Mouse (Mus musculus) embryonic facial prominence, embryonic 12.5 days (tissue): ENCODE data around the gene Catsper2. TPM values are rescaled to one million over a fixed set of nuclear protein-coding genes. Genes with fewer than 3 reads are reported as not detected.
"Not testable (repeated sequence)": the region's sequence is repeated elsewhere in the genome, so short reads cannot be mapped to it uniquely, and the experiment has no call there.

ENCODE experiments used
- ATAC-seq: fragments of 200-750 bp; cut with Nextera tagmentation; 2 replicates; pipeline ENCODE4 v1.8.0; 2017; ENCODE audit not compliant: insufficient number of reproducible peaks, insufficient read depth, low FRiP score, low TSS enrichment
- H3K27ac ChIP-seq: fragments of 300-500 bp; sonication (generic); 2 replicates; pipeline ENCODE4 v1.5.1; 2016; ENCODE audit warnings: mild to moderate bottlenecking
- H3K27me3 ChIP-seq: fragments of 300-500 bp; sonication (generic); 2 replicates; pipeline ENCODE4 v1.6.1; 2016; ENCODE audit warnings: mild to moderate bottlenecking, moderate library complexity
- H3K36me3 ChIP-seq: fragments of 300-500 bp; sonication (generic); 2 replicates; pipeline ENCODE4 v1.6.1; 2016; ENCODE audit warnings: mild to moderate bottlenecking
- H3K4me1 ChIP-seq: fragments of 300-500 bp; sonication (generic); 2 replicates; pipeline ENCODE4 v1.6.1; 2016
- H3K4me2 ChIP-seq: fragments of 300-500 bp; sonication (generic); replicated peaks from 2 replicates; pipeline ENCODE4 v1.6.1; 2016; ENCODE audit warnings: mild to moderate bottlenecking, moderate library complexity
- H3K4me3 ChIP-seq: fragments of 300-500 bp; sonication (generic); 2 replicates; pipeline ENCODE4 v1.5.1; 2016; ENCODE audit warnings: mild to moderate bottlenecking
- H3K9ac ChIP-seq: fragments of 300-500 bp; sonication (generic); 2 replicates; pipeline ENCODE4 v1.6.1; 2016; ENCODE audit warnings: mild to moderate bottlenecking, moderate library complexity
- H3K9me3 ChIP-seq: fragments of 300-500 bp; sonication (generic); 2 replicates; pipeline ENCODE4 v1.6.1; 2016; ENCODE audit warnings: mild to moderate bottlenecking, moderate library complexity
- WGBS: fragments of 180-500 bp; shearing (Covaris S2); methylation state at CpG from one replicate; pipeline ENCODE4 v1.1.7; 2016; 5-methylcytosine and 5-hydroxymethylcytosine counted together
- polyA plus RNA-seq: library from polyadenylated mRNA; unstranded; fragments of >200 nt; fragmentation: Nextera tagmentation; extraction: Ambion mirVana; gene quantifications from 2 replicates; pipeline ENCODE4 v1.2.1, GENCODE M21; 2016

The Catsper2 gene
- polyA plus RNA-seq, 1 experiment from 2014 or later = 4.2 TPM

GRCm38 (mm10) chr2:121423166-121423565, 9.6 kb upstream of the Catsper2 start:
- H3K4me2 ChIP-seq = no peak overlapping the region
- H3K27ac ChIP-seq = no peak overlapping the region
- 93% methylated on average over 2 of the region's 2 CpGs for WGBS
- no peak for ATAC-seq
- H3K36me3 ChIP-seq = peaks cover 75% of the 10 kb centered on the region
- H3K9me3 ChIP-seq = no peaks in the 10 kb centered on the region
- H3K4me1 ChIP-seq = no peaks in the 10 kb centered on the region
- no peak overlapping the region for H3K4me3 ChIP-seq
- H3K27me3 ChIP-seq = no peaks in the 10 kb centered on the region
- H3K9ac ChIP-seq = no peak overlapping the region

- no peaks in the 10 kb centered on the region for H3K27me3 ChIP-seq
- ATAC-seq = no peak
- 86% methylated on average over 3 of the region's 3 CpGs for WGBS
- H3K4me1 ChIP-seq = peaks cover 20% of the 10 kb centered on the region
- no peak overlapping the region for H3K27ac ChIP-seq
- H3K9ac ChIP-seq = no peak overlapping the region
- H3K36me3 ChIP-seq = peaks cover 48% of the 10 kb centered on the region
- no peak overlapping the region for H3K4me2 ChIP-seq
- no peak overlapping the region for H3K4me3 ChIP-seq
- no peaks in the 10 kb centered on the region for H3K9me3 ChIP-seq
These were observed 4.9 kb upstream of the Catsper2 start for GRCm38 (mm10) chr2:121418476-121418875.

GRCm38 (mm10) chr2:121416356-121416755, 2.8 kb upstream of the Catsper2 start:
- no peak overlapping the region for H3K4me3 ChIP-seq

GRCm38 (mm10) chr2:121415591-121415990, 2.0 kb upstream of the Catsper2 start:
- Histone ChIP-seq H3K4me1 (peaks cover 20% of the 10 kb centered on the region), H3K9me3 (no peaks in the 10 kb centered on the region), H3K27ac (no peak overlapping the region), H3K9ac (peak overlapping the region; percentile 99), H3K4me2 (peak overlapping the region; percentile 75), H3K4me3 (peak overlapping the region; percentile 97), H3K36me3 (peaks cover 23% of the 10 kb centered on the region), H3K27me3 (no peaks in the 10 kb centered on the region)
- WGBS = 83% methylated on average over 3 of the region's 3 CpGs
- ATAC-seq = no peak

More at GRCm38 (mm10) chr2:121416356-121416755, 2.8 kb upstream of the Catsper2 start:
- no peak overlapping the region for H3K27ac ChIP-seq
- H3K9me3 ChIP-seq = no peaks in the 10 kb centered on the region
- peaks cover 20% of the 10 kb centered on the region for H3K4me1 ChIP-seq
- H3K4me2 ChIP-seq = peak overlapping the region; percentile 75; the same call in 1 of the 2 replicates
- 89% methylated on average over 6 of the region's 6 CpGs for WGBS
- H3K36me3 ChIP-seq = peaks cover 29% of the 10 kb centered on the region
- H3K9ac ChIP-seq = no peak overlapping the region
- no peaks in the 10 kb centered on the region for H3K27me3 ChIP-seq
- ATAC-seq = no peak

- Histone ChIP-seq H3K4me3 (peak overlapping the region; percentile 97), H3K9me3 (no peaks in the 10 kb centered on the region), H3K27ac (no peak overlapping the region), H3K27me3 (no peaks in the 10 kb centered on the region), H3K4me1 (peaks cover 20% of the 10 kb centered on the region), H3K9ac (peak overlapping the region; percentile 99), H3K4me2 (peak overlapping the region; percentile 75), H3K36me3 (peaks cover 22% of the 10 kb centered on the region)
- no peak for ATAC-seq
- 66% methylated on average over 3 of the region's 3 CpGs for WGBS
These were observed 1.5 kb upstream of the Catsper2 start for GRCm38 (mm10) chr2:121415103-121415502.

GRCm38 (mm10) chr2:121414139-121414685, 620 bp upstream of the Catsper2 start:
- under 1% methylated on average over 32 of the region's 32 CpGs for WGBS
- Histone ChIP-seq H3K27me3 (no peaks in the 10 kb centered on the region), H3K4me2 (peak overlapping the region; percentile 75)

GRCm38 (mm10) chr2:121412843-121413386, 677 bp downstream of the Catsper2 start:
- no peak for ATAC-seq
- H3K4me3 ChIP-seq = peak overlapping the region; percentile 97
- H3K36me3 ChIP-seq = peaks cover 12% of the 10 kb centered on the region
- peak overlapping the region; percentile 75 for H3K4me2 ChIP-seq
- peaks cover 20% of the 10 kb centered on the region for H3K4me1 ChIP-seq
- H3K9me3 ChIP-seq = no peaks in the 10 kb centered on the region
- peak overlapping the region; percentile 99 for H3K9ac ChIP-seq
- peak overlapping the region; percentile 98 for H3K27ac ChIP-seq
- 13% methylated on average over 4 of the region's 4 CpGs for WGBS
- H3K27me3 ChIP-seq = no peaks in the 10 kb centered on the region

More at GRCm38 (mm10) chr2:121414139-121414685, 620 bp upstream of the Catsper2 start:
- H3K27ac ChIP-seq = peak overlapping the region; percentile 98
- H3K9ac ChIP-seq = peak overlapping the region; percentile 99
- ATAC-seq = peak; percentile 53
- peak overlapping the region; percentile 97 for H3K4me3 ChIP-seq
- H3K9me3 ChIP-seq = no peaks in the 10 kb centered on the region
- peaks cover 20% of the 10 kb centered on the region for H3K4me1 ChIP-seq
- H3K36me3 ChIP-seq = peaks cover 22% of the 10 kb centered on the region

GRCm38 (mm10) chr2:121408160-121408559, 5.4 kb downstream of the Catsper2 start:
- H3K4me2 ChIP-seq = no peak overlapping the region
- H3K4me1 ChIP-seq = no peaks in the 10 kb centered on the region
- WGBS = 29% methylated on average over 4 of the region's 4 CpGs
- no peak overlapping the region for H3K9ac ChIP-seq
- H3K9me3 ChIP-seq = no peaks in the 10 kb centered on the region
- H3K27ac ChIP-seq = no peak overlapping the region
- no peak for ATAC-seq
- H3K27me3 ChIP-seq = no peaks in the 10 kb centered on the region
- no peaks in the 10 kb centered on the region for H3K36me3 ChIP-seq
- H3K4me3 ChIP-seq = no peak overlapping the region

- no peak for ATAC-seq
These were observed 10.3 kb downstream of the Catsper2 start for GRCm38 (mm10) chr2:121403296-121403695.

GRCm38 (mm10) chr2:121396624-121397023, 17.0 kb downstream of the Catsper2 start:
- no peak for ATAC-seq
- H3K27ac ChIP-seq = no peak overlapping the region
- no peak overlapping the region for H3K9ac ChIP-seq
- H3K9me3 ChIP-seq = no peaks in the 10 kb centered on the region
- no peaks in the 10 kb centered on the region for H3K27me3 ChIP-seq
- H3K4me2 ChIP-seq = no peak overlapping the region
- H3K36me3 ChIP-seq = no peaks in the 10 kb centered on the region
- no peak overlapping the region for H3K4me3 ChIP-seq
- H3K4me1 ChIP-seq = no peaks in the 10 kb centered on the region
- WGBS = 16% methylated on average over 8 of the region's 8 CpGs

More at GRCm38 (mm10) chr2:121403296-121403695, 10.3 kb downstream of the Catsper2 start:
- Histone ChIP-seq H3K4me2 (no peak overlapping the region), H3K9ac (no peak overlapping the region), H3K36me3 (no peaks in the 10 kb centered on the region), H3K27me3 (no peaks in the 10 kb centered on the region), H3K4me3 (no peak overlapping the region), H3K4me1 (no peaks in the 10 kb centered on the region), H3K9me3 (no peaks in the 10 kb centered on the region), H3K27ac (no peak overlapping the region)

GRCm38 (mm10) chr2:121386961-121387575, 26.5 kb downstream of the Catsper2 start, which contains the start of gene Strc:
Strc (minus strand) TSS chr2:121387168.
- H3K4me2 ChIP-seq, H3K4me1 ChIP-seq, ATAC-seq, H3K9ac ChIP-seq, H3K4me3 ChIP-seq, H3K27ac ChIP-seq, H3K9me3 ChIP-seq, H3K27me3 ChIP-seq, H3K36me3 ChIP-seq: not testable (repeated sequence)
- 95% methylated on average over 16 of the region's 17 CpGs for WGBS

GRCm38 (mm10) chr2:121374766-121375165, 38.8 kb downstream of the Catsper2 start:
- Histone ChIP-seq H3K9me3 (no peaks in the 10 kb centered on the region), H3K27me3 (no peaks in the 10 kb centered on the region), H3K4me3 (no peak overlapping the region), H3K36me3 (no peaks in the 10 kb centered on the region), H3K4me1 (no peaks in the 10 kb centered on the region), H3K9ac (no peak overlapping the region), H3K27ac (no peak overlapping the region), H3K4me2 (no peak overlapping the region)
- no peak for ATAC-seq
- WGBS = 50% methylated on average over 2 of the region's 2 CpGs
